Mouse (Mus musculus) myocyte (in vitro differentiated cells): ENCODE data around the gene Gm17482.

Experiments used
- CEBPB ChIP-seq: IDR thresholded peaks from 2 replicates; pipeline ENCODE4 v1.6.1; 2011; ENCODE audit warnings: mild to moderate bottlenecking, moderate library complexity; ENCODE audit not compliant: poor library complexity, insufficient read depth, severe bottlenecking
- MAX ChIP-seq: IDR thresholded peaks from one replicate; pipeline ENCODE4 v1.6.1; 2011; ENCODE audit warnings: low read depth, mild to moderate bottlenecking, control low read depth
- MYOD1 ChIP-seq, 3 experiments: IDR thresholded peaks; one replicate each; pipeline ENCODE4 v1.6.1; 2011; ENCODE audit warnings: control low read depth in 2 of 3, low read depth in 2 of 3, mild to moderate bottlenecking in 2 of 3, moderate library complexity in 1 of 3; ENCODE audit not compliant: insufficient read length in 2 of 3, control insufficient read depth in 1 of 3
- POLR2A ChIP-seq: IDR thresholded peaks from one replicate; pipeline ENCODE4 v1.6.1; 2011; ENCODE audit warnings: low read depth, mild to moderate bottlenecking, control low read depth, moderate library complexity; ENCODE audit not compliant: insufficient read length
- POLR2AphosphoS2 ChIP-seq: IDR thresholded peaks from one replicate; pipeline ENCODE4 v1.6.1; 2011; ENCODE audit warnings: low read depth, control low read depth; ENCODE audit not compliant: insufficient read length
- USF1 ChIP-seq: IDR thresholded peaks from one replicate; pipeline ENCODE4 v1.6.1; 2011; ENCODE audit warnings: low read depth, mild to moderate bottlenecking, control low read depth, moderate library complexity

- no peak for TF ChIP-seq CEBPB
- no peak for TF ChIP-seq USF1
- no peak for TF ChIP-seq POLR2A
- no peak for TF ChIP-seq MYOD1 (IDR thresholded peaks at IDR 0.05; ENCODE audit: control insufficient read depth in 1 of 3, insufficient read length in 2 of 3, low read depth in 2 of 3)
- TF ChIP-seq MAX = no peak
- no peak for TF ChIP-seq POLR2AphosphoS2
Measured at GRCm38 (mm10) chr6:115274705-115275104, 47.6 kb downstream of the Gm17482 start.
